ENCODE assay signal across 8 mouse cellular contexts in genomic region chr14:55884166-55884565, GRCm38 (mm10). TPM values are rescaled to one million over a fixed set of nuclear protein-coding genes. Genes with fewer than 3 reads are reported as not detected.
DNase-seq lines count a peak whose midpoint lies in the region; ATAC-seq lines count a peak whose summit lies in the region.

TSS of gene Cbln3 (minus strand) at chr14:55884392.

- peak within 1 kb of the TSS; percentile 75 for H3K4me3 ChIP-seq in stomach, embryonic 16.5 days (replicated peaks; ENCODE audit: low read length)

- no peaks in the 10 kb centered on the region for H3K9me3 ChIP-seq in stomach, embryonic 16.5 days (replicated peaks; ENCODE audit: control insufficient read depth, low read length)

- peak; percentile 59 for DNase-seq in urinary bladder, postnatal 14 days (ENCODE audit: low spot score)
- no peak for DNase-seq in urinary bladder, postnatal 25 days (ENCODE audit: low spot score)
- DNase-seq in cerebellum, postnatal 25 days = peak; percentile 98 to 99
- peak; percentile 66 to 73 for DNase-seq in heart, adult 9 months (ENCODE audit: low spot score in 2 of 2)
- DNase-seq in kidney, adult 9 months = peak; percentile 69
- peak; percentile 89 for DNase-seq in lung, postnatal 10 days

- H3K4me1 ChIP-seq in stomach, embryonic 16.5 days (ENCODE audit: control insufficient read depth, insufficient read depth, low read length) = peaks cover 22% of the 10 kb centered on the region

- ATAC-seq in stomach, embryonic 16.5 days (ENCODE audit: insufficient read depth, low FRiP score) = peak; percentile 23; the same call in 1 of the 2 replicates
- ATAC-seq in monocyte, adult 5-6 weeks (replicated peaks; ENCODE audit: insufficient number of reproducible peaks, low FRiP score, low TSS enrichment, poor library complexity, severe bottlenecking) = no peak

- 39% methylated on average over 4 of the region's 4 CpGs for WGBS in stomach, embryonic 16.5 days

- H3K4me2 ChIP-seq in stomach, embryonic 16.5 days (ENCODE audit: low read depth, low read length) = peak within 1 kb of the TSS; percentile 84

- peak within 1 kb of the TSS; percentile 92 for H3K9ac ChIP-seq in stomach, embryonic 16.5 days (ENCODE audit: low read length)

- peaks cover 9% of the 10 kb centered on the region for H3K36me3 ChIP-seq in stomach, embryonic 16.5 days (ENCODE audit: control insufficient read depth, insufficient read depth, low read length)

- H3K27me3 ChIP-seq in stomach, embryonic 16.5 days (ENCODE audit: control insufficient read depth, insufficient read depth, low read length) = no peaks in the 10 kb centered on the region

- peak within 1 kb of the TSS; percentile 97 for H3K27ac ChIP-seq in stomach, embryonic 16.5 days (ENCODE audit: low read length)

RNA-seq across cellular contexts. Expression of gene Cbln3, which starts in this region (rescaled TPM):
- 0.45 and 0.66 TPM in 2 replicates for polyA plus RNA-seq in stomach, embryonic 16.5 days (2015; fragmentation: Nextera tagmentation; extraction: Ambion mirVana)
- 0.38 TPM in 1 of 3 replicates, not detected in the others for total RNA-seq in monocyte, adult 5-6 weeks (2017)

Comparison
In these comparisons a context has a peak if more than half of its experiments do, and no peak if none do; other contexts are left out.
1. Peak in ATAC-seq, H3K4me3 ChIP-seq, H3K27ac ChIP-seq, H3K9ac ChIP-seq and H3K4me2 ChIP-seq in stomach, embryonic 16.5 days; RNA of the gene not detected or under 1 TPM.